Mouse (Mus musculus): Measurements from ENCODE around the gene Afg3l1.

- no peak for TF ChIP-seq CTCF (IDR thresholded peaks at IDR 0.05; ENCODE audit: extremely low read depth, insufficient read length, insufficient replicate concordance, low read depth, low read length)
- no peak for TF ChIP-seq POLR2A (IDR thresholded peaks at IDR 0.05; ENCODE audit: low read depth, low read length)
These were observed 58.7 kb downstream of the Afg3l1 start for GRCm38 (mm10) chr8:123536242-123536989.
